Mouse (Mus musculus): ENCODE data around the gene Fbxw8.
A peak's percentile ranks its signal among the peaks of the same experiment; 100 is the strongest.

The Fbxw8 gene

GRCm38 (mm10) chr5:118076721-118077592, 78.3 kb downstream of the Fbxw8 start:
- DNase-seq (ENCODE audit: low spot score), result no peak

GRCm38 (mm10) chr5:118073213-118073773, 82.0 kb downstream of the Fbxw8 start:
- no peak for DNase-seq (ENCODE audit: low spot score)

- no peak for DNase-seq (ENCODE audit: low spot score)
Observed at GRCm38 (mm10) chr5:118071766-118072165, 83.5 kb downstream of the Fbxw8 start.

- DNase-seq (ENCODE audit: low spot score), result peak; percentile 51
Observed at GRCm38 (mm10) chr5:118069315-118069714, 85.9 kb downstream of the Fbxw8 start.

GRCm38 (mm10) chr5:118067984-118068494, 87.2 kb downstream of the Fbxw8 start:
- DNase-seq (ENCODE audit: low spot score), result no peak

GRCm38 (mm10) chr5:118067572-118067971, 87.7 kb downstream of the Fbxw8 start:
- DNase-seq (ENCODE audit: low spot score), result no peak

GRCm38 (mm10) chr5:118066828-118067227, 88.4 kb downstream of the Fbxw8 start:
- no peak for DNase-seq (ENCODE audit: low spot score)

GRCm38 (mm10) chr5:118065516-118066255, 89.6 kb downstream of the Fbxw8 start:
- no peak for DNase-seq (ENCODE audit: low spot score)

GRCm38 (mm10) chr5:118064284-118064901, 90.9 kb downstream of the Fbxw8 start:
- DNase-seq (ENCODE audit: low spot score), result no peak

GRCm38 (mm10) chr5:118063181-118063621, 92.1 kb downstream of the Fbxw8 start:
- peak; percentile 27 for DNase-seq (ENCODE audit: low spot score)

- DNase-seq (ENCODE audit: low spot score), result no peak
Observed at GRCm38 (mm10) chr5:118061391-118061790, 93.9 kb downstream of the Fbxw8 start.

- DNase-seq (ENCODE audit: low spot score), result no peak
Observed at GRCm38 (mm10) chr5:118059646-118060045, 95.6 kb downstream of the Fbxw8 start.

- DNase-seq (ENCODE audit: low spot score), result no peak
Observed at GRCm38 (mm10) chr5:118058858-118059257, 96.4 kb downstream of the Fbxw8 start.

- DNase-seq (ENCODE audit: low spot score), result no peak
Observed at GRCm38 (mm10) chr5:118057508-118058111, 97.7 kb downstream of the Fbxw8 start.

- no peak for DNase-seq (ENCODE audit: low spot score)
Observed at GRCm38 (mm10) chr5:118053205-118053604, 102.1 kb downstream of the Fbxw8 start.

- DNase-seq (ENCODE audit: low spot score), result no peak
Observed at GRCm38 (mm10) chr5:118051981-118052662, 103.1 kb downstream of the Fbxw8 start.

GRCm38 (mm10) chr5:118050743-118051142, 104.5 kb downstream of the Fbxw8 start:
- no peak for DNase-seq (ENCODE audit: low spot score)

- DNase-seq (ENCODE audit: low spot score), result no peak
Observed at GRCm38 (mm10) chr5:118048928-118049327, 106.3 kb downstream of the Fbxw8 start.

GRCm38 (mm10) chr5:118048412-118048811, 106.9 kb downstream of the Fbxw8 start:
- DNase-seq (ENCODE audit: low spot score), result no peak

- no peak for DNase-seq (ENCODE audit: low spot score)
Observed at GRCm38 (mm10) chr5:118047091-118047757, 108.0 kb downstream of the Fbxw8 start.
